Mouse (Mus musculus): ENCODE results near the gene Rita1.

DNA sequence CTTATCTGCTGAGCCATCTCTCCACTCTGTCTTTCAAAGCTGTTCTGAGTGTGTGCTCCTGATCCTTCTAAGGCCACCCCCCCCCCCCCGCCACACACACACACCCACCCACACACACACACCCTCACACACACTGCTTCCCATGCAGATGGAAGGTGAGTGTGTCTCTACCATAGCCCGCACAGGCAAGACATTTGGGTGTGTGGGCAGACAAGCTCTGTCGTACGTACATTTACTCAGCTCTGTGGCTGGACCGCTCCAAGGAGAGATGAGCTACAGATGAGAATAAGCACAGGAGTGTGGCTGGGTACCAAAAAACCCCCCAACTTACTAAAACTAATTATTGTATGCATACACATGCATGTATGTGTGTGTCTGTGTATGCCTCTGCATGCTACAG, 61.7 kb downstream of the Rita1 start:
- no peak for TF ChIP-seq POLR2A (IDR thresholded peaks at IDR 0.05; ENCODE audit: control insufficient read depth, low read depth, low read length)
- no peak for TF ChIP-seq CTCF (IDR thresholded peaks at IDR 0.05; ENCODE audit: control insufficient read depth, insufficient read depth, insufficient replicate concordance, low read depth, low read length)

Measured in testis, adult 2 months (tissue).